Mouse (Mus musculus) heart, postnatal 0 days (tissue): Measurements from ENCODE around the gene Xpc. TPM values are rescaled to one million over a fixed set of nuclear protein-coding genes. Genes with fewer than 3 reads are reported as not detected.

Experiments used
- ATAC-seq: fragments of 200-750 bp; cut with Nextera tagmentation; 2 replicates; pipeline ENCODE4 v1.8.0; 2017; ENCODE audit warnings: low read depth, moderate number of reproducible peaks, moderate library complexity; ENCODE audit not compliant: insufficient read depth
- DNase-seq: peaks from one replicate; pipeline ENCODE4 v3.0.0-alpha.2; 2016; ENCODE audit warnings: low spot score
- H3K27ac ChIP-seq: fragments of 300-500 bp; sonication (generic); 2 replicates; pipeline ENCODE4 v1.5.1; 2014; ENCODE audit warnings: low read depth, mild to moderate bottlenecking
- H3K27me3 ChIP-seq: fragments of 300-500 bp; sonication (generic); 2 replicates; pipeline ENCODE4 v1.6.1; 2014; ENCODE audit warnings: low read length, mixed read lengths; ENCODE audit not compliant: control insufficient read depth, insufficient read depth
- H3K36me3 ChIP-seq: fragments of 300-500 bp; sonication (generic); replicated peaks from 2 replicates; pipeline ENCODE4 v1.6.1; 2014; ENCODE audit warnings: low read length, mixed read lengths; ENCODE audit not compliant: control insufficient read depth, insufficient read depth
- H3K4me1 ChIP-seq: fragments of 300-500 bp; sonication (generic); 2 replicates; pipeline ENCODE4 v1.6.1; 2014; ENCODE audit warnings: antibody characterized with exemption; ENCODE audit not compliant: control insufficient read depth, insufficient read depth
- H3K4me2 ChIP-seq: fragments of 300-500 bp; sonication (generic); 2 replicates; pipeline ENCODE4 v1.6.1; 2014; ENCODE audit warnings: low read depth, mild to moderate bottlenecking, low read length, moderate library complexity
- H3K4me3 ChIP-seq: fragments of 300-500 bp; sonication (generic); 2 replicates; pipeline ENCODE4 v1.5.1; 2014; ENCODE audit warnings: low read depth, low read length
- H3K9ac ChIP-seq: fragments of 300-500 bp; sonication (generic); replicated peaks from 2 replicates; pipeline ENCODE4 v1.6.1; 2014; ENCODE audit warnings: low read depth, low read length, mixed read lengths
- H3K9me3 ChIP-seq: fragments of 300-500 bp; sonication (generic); replicated peaks from 2 replicates; pipeline ENCODE4 v1.6.1; 2016; ENCODE audit warnings: low read length; ENCODE audit not compliant: control insufficient read depth
- CTCF ChIP-seq: IDR thresholded peaks from 2 replicates; pipeline ENCODE4 v1.5.1; 2016; ENCODE audit warnings: antibody characterized with exemption, control low read depth, low read depth
- EP300 ChIP-seq: IDR thresholded peaks from 2 replicates; pipeline ENCODE4 v1.6.1; 2016; ENCODE audit warnings: antibody characterized with exemption, low read depth
- WGBS: fragments of 180-500 bp; shearing (Covaris S2); extraction: QIAGEN DNeasy Blood & Tissue Kit; methylation state at CpG from one replicate; pipeline ENCODE4 v1.1.7; 2014; 5-methylcytosine and 5-hydroxymethylcytosine counted together
- polyA plus RNA-seq: library from polyadenylated mRNA; unstranded; fragments of >200 nt; fragmentation: Nextera tagmentation; extraction: Ambion mirVana; gene quantifications from 2 replicates; pipeline ENCODE4 v1.2.1, GENCODE M21; 2015
- total RNA-seq: library from RNA; depleted of rRNA; stranded (reverse); fragments of >200 nt; gene quantifications from 2 replicates; pipeline ENCODE4 v1.2.3, GENCODE M21; 2014; ENCODE audit warnings: low replicate concordance

The Xpc gene
- total and polyA plus RNA-seq, 2 experiments from 2014 or later, result 5.7 to 11.3 TPM

- Histone ChIP-seq H3K9me3 (no peaks in the 10 kb centered on the region), H3K4me1 (peaks cover 32% of the 10 kb centered on the region), H3K27me3 (peaks cover 57% of the 10 kb centered on the region), H3K27ac (no peak overlapping the region), H3K36me3 (no peaks in the 10 kb centered on the region), H3K4me3 (no peak overlapping the region), H3K4me2 (no peak overlapping the region), H3K9ac (no peak overlapping the region)
- DNase-seq (no peak), ATAC-seq (no peak)
- TF ChIP-seq CTCF (no peak), EP300 (no peak)
- WGBS, result 47% methylated on average over 3 of the region's 3 CpGs
These were observed 25.6 kb upstream of the Xpc start for GRCm38 (mm10) chr6:91541276-91541675.

DNA sequence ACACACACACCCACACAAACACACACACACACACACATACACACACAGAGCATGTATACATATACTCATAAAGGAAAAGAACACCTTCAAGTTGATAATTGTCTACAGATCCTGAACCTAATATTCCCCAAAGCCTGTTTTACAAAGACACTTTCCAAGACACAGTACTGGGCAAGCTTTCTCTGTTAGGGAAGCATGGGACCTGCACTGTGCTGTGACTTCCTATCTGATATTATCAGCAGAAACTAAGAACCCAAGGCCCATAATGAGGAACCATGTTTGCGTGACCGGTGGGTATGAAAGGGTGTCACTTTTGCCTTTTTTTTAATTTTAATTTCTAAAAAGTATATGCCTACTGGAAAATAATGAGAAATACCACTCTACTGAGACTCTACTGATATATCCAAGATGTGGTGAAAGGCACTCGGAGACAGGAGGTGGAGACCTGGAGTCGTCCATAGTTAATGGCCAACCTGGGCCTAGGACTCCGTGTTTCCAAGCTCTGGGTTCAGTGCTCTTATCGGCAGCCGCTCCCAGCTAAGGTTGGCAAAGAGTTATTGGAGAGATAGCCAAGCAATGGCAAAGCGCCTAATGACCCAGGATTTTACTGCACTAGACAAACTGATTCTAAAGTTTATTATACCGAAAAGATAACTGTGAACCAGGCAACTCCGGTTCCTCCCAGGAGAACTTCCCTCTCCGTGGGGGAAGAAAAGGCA is 20.5 kb upstream of the Xpc start:
- Histone ChIP-seq H3K4me3 (no peak overlapping the region), H3K4me1 (peaks cover 20% of the 10 kb centered on the region), H3K9me3 (no peaks in the 10 kb centered on the region), H3K36me3 (no peaks in the 10 kb centered on the region), H3K9ac (no peak overlapping the region), H3K27me3 (peaks cover 63% of the 10 kb centered on the region), H3K27ac (no peak overlapping the region), H3K4me2 (no peak overlapping the region)
- WGBS, result 81% methylated on average over 11 of the region's 11 CpGs
- TF ChIP-seq EP300 (no peak), CTCF (no peak)
- no peak for ATAC-seq
- no peak for DNase-seq

DNA sequence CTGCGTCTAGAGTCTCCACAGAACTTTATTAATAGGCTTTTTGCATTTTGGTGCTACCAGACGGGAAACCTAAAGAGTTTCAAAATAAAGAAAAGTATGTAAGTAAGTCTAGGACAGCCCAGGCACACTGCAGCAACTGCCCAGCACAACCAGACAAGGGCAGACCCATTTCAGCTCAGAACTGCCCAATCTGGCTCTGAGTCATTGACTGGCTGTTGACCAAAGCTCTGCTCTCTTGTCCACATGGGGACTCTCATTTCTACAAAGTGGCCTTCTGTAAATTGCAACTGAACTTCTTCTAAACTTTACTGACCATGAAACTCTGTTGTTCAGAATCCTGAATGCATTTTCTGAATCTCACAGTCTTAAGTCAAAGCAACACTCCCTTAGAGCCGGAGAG is 19.5 kb upstream of the Xpc start:
- no peaks in the 10 kb centered on the region for H3K9me3 ChIP-seq
- TF ChIP-seq EP300, result no peak
- TF ChIP-seq CTCF, result no peak
- ATAC-seq (no peak), DNase-seq (no peak)
- no peak overlapping the region for H3K27ac ChIP-seq
- H3K36me3 ChIP-seq, result no peaks in the 10 kb centered on the region
- no peak overlapping the region for H3K9ac ChIP-seq
- H3K4me1 ChIP-seq, result peaks cover 16% of the 10 kb centered on the region
- 87% methylated on average over 3 of the region's 3 CpGs for WGBS
- H3K4me3 ChIP-seq, result no peak overlapping the region
- H3K27me3 ChIP-seq, result peaks cover 53% of the 10 kb centered on the region
- H3K4me2 ChIP-seq, result no peak overlapping the region

DNA sequence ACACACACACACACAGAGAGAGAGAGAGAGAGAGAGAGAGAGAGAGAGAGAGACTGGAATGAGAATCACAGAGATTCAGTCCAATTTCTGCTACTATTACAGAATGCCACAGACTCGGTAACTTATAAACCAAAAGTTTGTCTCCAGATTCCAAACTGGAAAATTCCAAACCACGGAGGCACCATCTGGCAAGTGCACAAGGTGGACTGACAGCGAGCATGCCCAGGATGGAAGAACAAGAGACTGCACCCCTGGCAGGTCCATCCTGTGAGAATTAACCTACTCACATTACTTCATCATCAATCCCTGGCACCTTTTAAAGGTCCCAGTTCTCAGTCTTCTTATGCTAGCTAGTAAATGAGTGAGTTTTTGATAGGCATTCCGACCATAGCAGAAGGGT is 18.6 kb upstream of the Xpc start:
- Histone ChIP-seq H3K4me2 (no peak overlapping the region), H3K9me3 (no peaks in the 10 kb centered on the region), H3K4me1 (peaks cover 16% of the 10 kb centered on the region), H3K36me3 (no peaks in the 10 kb centered on the region), H3K27me3 (peaks cover 48% of the 10 kb centered on the region; the same call in 1 of the 2 replicates), H3K4me3 (no peak overlapping the region), H3K27ac (no peak overlapping the region), H3K9ac (no peak overlapping the region)
- 80% methylated on average over 4 of the region's 4 CpGs for WGBS
- no peak for DNase-seq
- no peak for TF ChIP-seq EP300
- TF ChIP-seq CTCF, result no peak
- ATAC-seq, result no peak

DNA sequence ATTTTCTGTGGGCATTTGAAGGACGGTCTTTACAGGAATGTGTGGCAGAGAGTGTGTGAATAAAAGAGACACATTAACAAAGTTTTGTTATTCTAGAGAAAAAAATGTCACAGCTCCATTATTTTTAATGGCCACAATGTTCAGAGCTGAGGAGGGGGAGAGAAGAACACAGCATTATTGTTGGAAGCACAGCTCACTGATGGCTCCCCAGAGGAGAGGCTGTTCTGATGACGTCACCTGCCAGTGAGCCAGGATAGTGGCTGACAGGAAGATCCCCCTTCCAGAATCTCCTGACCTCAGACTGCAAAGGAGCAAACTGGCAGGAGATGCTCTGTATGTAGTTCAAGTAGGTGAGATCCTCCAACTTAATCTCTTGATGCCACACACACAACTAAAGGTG is 18.1 kb upstream of the Xpc start:
- no peaks in the 10 kb centered on the region for H3K36me3 ChIP-seq
- DNase-seq, result no peak
- no peak overlapping the region for H3K27ac ChIP-seq
- no peak overlapping the region for H3K4me3 ChIP-seq
- no peak for ATAC-seq
- TF ChIP-seq CTCF, result no peak
- no peak for TF ChIP-seq EP300
- peaks cover 16% of the 10 kb centered on the region for H3K4me1 ChIP-seq
- H3K9me3 ChIP-seq, result no peaks in the 10 kb centered on the region
- H3K4me2 ChIP-seq, result no peak overlapping the region
- H3K9ac ChIP-seq, result no peak overlapping the region
- WGBS, result 44% methylated on average over 2 of the region's 2 CpGs
- H3K27me3 ChIP-seq, result peaks cover 45% of the 10 kb centered on the region; the same call in 1 of the 2 replicates

GRCm38 (mm10) chr6:91533359-91533758 is 17.7 kb upstream of the Xpc start:
- H3K4me2 ChIP-seq, result no peak overlapping the region
- H3K9ac ChIP-seq, result no peak overlapping the region
- no peak overlapping the region for H3K4me3 ChIP-seq
- H3K9me3 ChIP-seq, result no peaks in the 10 kb centered on the region
- H3K36me3 ChIP-seq, result no peaks in the 10 kb centered on the region
- 67% methylated on average over 5 of the region's 5 CpGs for WGBS
- ATAC-seq (no peak), DNase-seq (no peak)
- no peak overlapping the region for H3K27ac ChIP-seq
- TF ChIP-seq CTCF, result no peak
- peaks cover 16% of the 10 kb centered on the region for H3K4me1 ChIP-seq
- H3K27me3 ChIP-seq, result peaks cover 41% of the 10 kb centered on the region; the same call in 1 of the 2 replicates
